Comparison of ENCODE assay signal across 9 mouse cellular contexts in the genomic region with DNA sequence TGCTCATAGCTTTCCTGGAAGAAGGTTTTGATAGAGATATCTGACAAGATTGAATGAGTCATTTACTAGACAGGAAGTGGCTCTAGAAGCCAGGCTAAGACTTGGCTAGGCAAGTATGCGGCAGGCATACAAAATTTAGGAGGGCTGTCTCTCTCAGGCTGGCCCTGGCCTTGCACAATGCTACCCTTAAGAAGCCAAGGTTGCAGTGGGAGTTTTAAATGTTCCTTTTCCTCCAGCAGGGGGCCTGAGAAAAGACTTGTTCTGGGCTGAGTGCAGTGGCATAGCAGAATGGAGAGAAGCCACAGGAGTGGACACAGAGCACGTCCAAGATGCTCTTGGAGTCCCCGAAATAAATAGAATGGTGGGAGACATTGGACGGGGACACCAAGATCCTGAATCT. TPM values are rescaled to one million over a fixed set of nuclear protein-coding genes. Genes with fewer than 3 reads are reported as not detected.
A peak's percentile ranks its signal among the peaks of the same experiment; 100 is the strongest.
DNase-seq lines count a peak whose midpoint lies in the region; ATAC-seq and TF ChIP-seq lines count a peak whose summit lies in the region.
"Had no signal": no experiment of that assay in that cellular context is flagged by ENCODE, and none has a peak within 500 bp of the region (broad histone marks: within the 10 kb centered on the region; RNA-seq: fewer than 3 reads in every experiment).

No protein-coding gene starts in this region.

- H3K9ac ChIP-seq in hindbrain, embryonic 12.5 days, result no peak overlapping the region
- H3K9ac ChIP-seq: embryonic facial prominence, embryonic 13.5 days had no signal

- 71% methylated on average over 4 of the region's 4 CpGs for WGBS in hindbrain, embryonic 10.5 days
- WGBS in hindbrain, embryonic 12.5 days, result 67% methylated on average over 4 of the region's 4 CpGs

- H3K9me3 ChIP-seq in hindbrain, embryonic 10.5 days, result no peaks in the 10 kb centered on the region
- no peaks in the 10 kb centered on the region for H3K9me3 ChIP-seq in hindbrain, embryonic 12.5 days (replicated peaks)
- H3K9me3 ChIP-seq: embryonic facial prominence, embryonic 13.5 days had no signal

- H3K4me3 ChIP-seq in hindbrain, embryonic 10.5 days, result no peak overlapping the region
- no peak overlapping the region for H3K4me3 ChIP-seq in hindbrain, embryonic 12.5 days
- H3K4me3 ChIP-seq: embryonic facial prominence, embryonic 13.5 days had no signal

- in situ Hi-C loops in Patski (cut with MboI; ENCODE audit: low pct_unique_long_range_greater_than_20kb), result loop anchor here (5.0 to 10.0 kb wide), 4 partner anchors 218 to 816 kb away; partner anchors contain the start of genes Fam43a and Xxylt1

- H3K27ac ChIP-seq in hindbrain, embryonic 10.5 days, result no peak overlapping the region
- H3K27ac ChIP-seq in hindbrain, embryonic 12.5 days, result no peak overlapping the region
- H3K27ac ChIP-seq: embryonic facial prominence, embryonic 13.5 days had no signal

- H3K4me2 ChIP-seq in hindbrain, embryonic 12.5 days (replicated peaks), result no peak overlapping the region
- H3K4me2 ChIP-seq: embryonic facial prominence, embryonic 13.5 days had no signal

- TF ChIP-seq CTCF in Patski (IDR thresholded peaks at IDR 0.05), result peak; percentile 63

- peaks cover 6% of the 10 kb centered on the region; the same call in 1 of the 2 replicates for H3K4me1 ChIP-seq in hindbrain, embryonic 10.5 days (replicated peaks)
- H3K4me1 ChIP-seq in hindbrain, embryonic 12.5 days, result no peaks in the 10 kb centered on the region
- H3K4me1 ChIP-seq: embryonic facial prominence, embryonic 13.5 days had no signal

- peaks cover 14% of the 10 kb centered on the region; the same call in 1 of the 2 replicates for H3K27me3 ChIP-seq in hindbrain, embryonic 10.5 days (ENCODE audit: insufficient read depth, poor library complexity, severe bottlenecking)
- peaks cover 4% of the 10 kb centered on the region; the same call in 1 of the 2 replicates for H3K27me3 ChIP-seq in hindbrain, embryonic 12.5 days
- H3K27me3 ChIP-seq in Patski, result no peaks in the 10 kb centered on the region

- POLR2A ChIA-PET in Patski (lab: Charles Lee), result no interaction called here

- no peaks in the 10 kb centered on the region for H3K36me3 ChIP-seq in hindbrain, embryonic 10.5 days
- H3K36me3 ChIP-seq in hindbrain, embryonic 12.5 days, result no peaks in the 10 kb centered on the region
- H3K36me3 ChIP-seq: embryonic facial prominence, embryonic 13.5 days had no signal

- peak; percentile 7 for DNase-seq in hindbrain, embryonic 10.5 days (ENCODE audit: low spot score)
- peak; percentile 94 for DNase-seq in 416B (ENCODE audit: low read depth)
- DNase-seq in Patski (ENCODE audit: low read depth, low spot score), result no peak
- peak; percentile 39 for DNase-seq in kidney, postnatal 14 days
- DNase-seq in cerebellum, adult 11-12 months, result no peak
- DNase-seq in gastrocnemius, postnatal 10 days, result no peak
- no peak for DNase-seq in cerebellum, adult 8-10 months

- CTCF ChIA-PET in Patski (lab: Charles Lee), result no interaction called here

- ATAC-seq in hindbrain, embryonic 12.5 days (ENCODE audit: low FRiP score), result no peak
- no peak for ATAC-seq in Patski

RNA-seq across cellular contexts. Expression of gene Apod, which starts 38.4 kb away (rescaled TPM):
- 18.0 and 41.8 TPM in 2 replicates for polyA plus RNA-seq in hindbrain, embryonic 10.5 days (2016; fragmentation: Nextera tagmentation; extraction: Ambion mirVana)
- polyA plus RNA-seq in hindbrain, embryonic 12.5 days (2016; fragmentation: Nextera tagmentation; extraction: Ambion mirVana), result 76.2 and 93.8 TPM in 2 replicates
- not detected for polyA plus RNA-seq in Patski (2021)
- 10 to 100 TPM; 14.0 to 18.3 TPM for total RNA-seq in gastrocnemius, postnatal 10 days (2021)

Comparison
In these comparisons a context has a peak if more than half of its experiments do, and no peak if none do; other contexts are left out.
1. DNase-seq: peak in hindbrain, embryonic 10.5 days (single experiment), 416B (single experiment) and kidney, postnatal 14 days (single experiment); none in Patski (single experiment), cerebellum, adult 11-12 months (single experiment), gastrocnemius, postnatal 10 days (single experiment) and cerebellum, adult 8-10 months (single experiment).
2. RNA of gene Apod, which starts 38.4 kb away (polyA plus RNA-seq): 76.2 to 93.8 TPM in hindbrain, embryonic 12.5 days and 18.0 to 41.8 TPM in hindbrain, embryonic 10.5 days; not detected in Patski (single experiment); every median in the first group is over 10 times any median in the second.